Mouse (Mus musculus) midbrain, embryonic 11.5 days (tissue): ENCODE measurements around the gene Tbx5. TPM values are rescaled to one million over a fixed set of nuclear protein-coding genes. Genes with fewer than 3 reads are reported as not detected.

Experiments used
- ATAC-seq: fragments of 200-750 bp; cut with Nextera tagmentation; 2 replicates; pipeline ENCODE4 v1.8.0; 2017; ENCODE audit warnings: moderate TSS enrichment, moderate library complexity; ENCODE audit not compliant: low FRiP score
- DNase-seq: peaks from one replicate; pipeline ENCODE4 v3.0.0; 2015; ENCODE audit warnings: low spot score; ENCODE audit errors: missing footprints
- H3K27ac ChIP-seq: fragments of 300-500 bp; sonication (generic); 2 replicates; pipeline ENCODE4 v1.5.1; 2014; ENCODE audit warnings: low read depth, low read length
- H3K27me3 ChIP-seq: fragments of 300-500 bp; sonication (generic); 2 replicates; pipeline ENCODE4 v1.6.1; 2014; ENCODE audit warnings: mild to moderate bottlenecking, low read length, moderate library complexity, mixed read lengths; ENCODE audit not compliant: control insufficient read depth, insufficient read depth
- H3K36me3 ChIP-seq: fragments of 300-500 bp; sonication (generic); 2 replicates; pipeline ENCODE4 v1.6.1; 2014; ENCODE audit warnings: mild to moderate bottlenecking, low read length, moderate library complexity, mixed read lengths; ENCODE audit not compliant: control insufficient read depth, insufficient read depth
- H3K4me1 ChIP-seq: fragments of 300-500 bp; sonication (generic); 2 replicates; pipeline ENCODE4 v1.6.1; 2014; ENCODE audit warnings: low read length; ENCODE audit not compliant: control insufficient read depth, insufficient read depth
- H3K4me2 ChIP-seq: fragments of 300-500 bp; sonication (generic); 2 replicates; pipeline ENCODE4 v1.6.1; 2014; ENCODE audit warnings: mild to moderate bottlenecking, moderate library complexity
- H3K4me3 ChIP-seq: fragments of 300-500 bp; sonication (generic); 2 replicates; pipeline ENCODE4 v1.5.1; 2014; ENCODE audit warnings: low read depth, low read length
- H3K9ac ChIP-seq: fragments of 300-500 bp; sonication (generic); 2 replicates; pipeline ENCODE4 v1.6.1; 2014; ENCODE audit warnings: low read length
- H3K9me3 ChIP-seq: fragments of 300-500 bp; sonication (generic); 2 replicates; pipeline ENCODE4 v1.6.1; 2016; ENCODE audit warnings: low read length; ENCODE audit not compliant: control insufficient read depth
- WGBS: fragments of 180-500 bp; shearing (Covaris S2); extraction: QIAGEN DNeasy Blood & Tissue Kit; methylation state at CpG from one replicate; pipeline ENCODE4 v1.1.7; 2014; 5-methylcytosine and 5-hydroxymethylcytosine counted together
- polyA plus RNA-seq: library from polyadenylated mRNA; unstranded; fragments of >200 nt; fragmentation: Nextera tagmentation; extraction: Ambion mirVana; gene quantifications from 2 replicates; pipeline ENCODE4 v1.2.1, GENCODE M21; 2014

Gene Tbx5
- polyA plus RNA-seq, 1 experiment from 2014 or later, result not detected

DNA sequence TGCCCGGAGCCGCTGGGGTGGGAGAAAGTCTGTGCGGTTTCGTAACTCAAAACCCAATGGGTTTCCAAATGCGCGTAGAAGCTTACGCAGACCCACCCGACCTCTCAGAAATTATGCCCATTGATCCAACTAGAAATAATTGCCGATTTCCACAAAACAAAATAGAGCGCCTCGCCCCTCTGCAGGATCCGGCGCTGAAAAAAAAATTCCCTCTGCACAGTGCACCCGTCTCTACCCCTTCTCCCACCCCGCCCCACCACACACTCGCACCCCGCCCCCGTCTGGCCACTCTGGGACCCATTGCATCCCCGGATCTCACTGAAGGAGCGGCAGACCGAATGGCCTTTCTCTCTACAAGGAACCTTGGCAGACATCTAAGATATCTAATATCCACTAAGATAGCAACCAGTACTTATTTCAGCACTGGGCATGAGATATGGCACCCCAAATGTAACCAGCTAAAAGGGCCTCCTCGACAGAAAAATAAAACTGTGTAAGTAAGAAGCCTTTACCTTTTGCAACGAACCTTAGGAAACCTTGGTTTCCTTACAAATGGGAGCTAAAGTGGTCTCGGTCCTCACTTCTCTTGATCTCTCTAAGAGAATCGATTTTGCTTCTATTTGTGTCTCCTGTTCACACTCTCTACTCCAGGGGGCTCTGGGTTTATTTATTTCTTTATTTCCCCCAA lies 533 bp upstream of the Tbx5 start:
- Histone ChIP-seq H3K4me3 (no peak overlapping the region), H3K36me3 (no peaks in the 10 kb centered on the region), H3K9me3 (no peaks in the 10 kb centered on the region), H3K4me2 (no peak overlapping the region), H3K27ac (no peak overlapping the region), H3K9ac (no peak overlapping the region), H3K4me1 (peaks cover 2% of the 10 kb centered on the region; the same call in 1 of the 2 replicates), H3K27me3 (peaks cover 93% of the 10 kb centered on the region)
- ATAC-seq (no peak), DNase-seq (peak; percentile 96)
- under 1% methylated on average over 25 of the region's 25 CpGs for WGBS

DNA sequence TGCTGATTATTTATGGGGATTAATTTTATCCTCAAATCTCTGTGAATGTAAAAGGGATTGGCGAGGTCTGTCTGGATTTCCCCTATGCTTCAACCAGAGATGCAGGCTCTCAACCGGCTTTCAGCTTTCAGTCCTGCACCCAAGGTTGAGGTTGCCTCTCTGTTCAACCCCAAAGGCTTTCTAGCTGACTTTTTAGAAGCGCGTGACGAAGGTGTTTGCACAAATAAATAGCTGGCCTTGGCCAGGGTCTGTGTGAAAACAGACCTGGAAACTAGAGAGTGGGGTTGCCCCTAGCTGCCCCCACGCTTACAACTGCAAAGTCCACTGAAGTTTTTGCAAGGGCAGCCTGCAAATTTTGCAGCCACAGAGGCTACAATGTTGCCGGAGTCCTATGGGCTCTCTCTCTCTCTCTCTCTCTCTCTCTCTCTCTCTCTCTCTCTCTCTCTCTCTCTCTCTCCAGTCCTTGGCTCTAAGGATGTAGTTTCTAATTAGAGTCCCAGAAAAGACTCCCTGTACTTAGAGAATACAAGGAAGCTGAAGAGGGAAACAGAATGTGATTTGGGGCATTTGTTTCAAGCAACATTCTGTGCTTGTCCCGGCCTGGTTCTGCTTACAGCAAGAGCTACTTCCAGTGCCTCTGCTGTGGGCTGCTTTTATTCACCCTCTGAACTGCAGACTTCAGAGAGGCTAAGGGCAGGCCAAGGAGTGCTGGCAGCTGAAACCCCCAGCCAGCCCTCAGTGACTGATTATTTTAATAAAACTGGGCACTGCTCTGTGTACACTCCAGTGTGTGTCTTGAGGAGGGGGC lies 959 bp downstream of the Tbx5 start:
- ATAC-seq (no peak), DNase-seq (peak; percentile 92)
- 3% methylated on average over 8 of the region's 8 CpGs for WGBS
- Histone ChIP-seq H3K4me2 (no peak overlapping the region), H3K9me3 (no peaks in the 10 kb centered on the region), H3K27ac (no peak overlapping the region), H3K4me1 (peaks cover 2% of the 10 kb centered on the region; the same call in 1 of the 2 replicates), H3K9ac (no peak overlapping the region), H3K4me3 (no peak overlapping the region), H3K27me3 (peaks cover 98% of the 10 kb centered on the region), H3K36me3 (no peaks in the 10 kb centered on the region)

DNA sequence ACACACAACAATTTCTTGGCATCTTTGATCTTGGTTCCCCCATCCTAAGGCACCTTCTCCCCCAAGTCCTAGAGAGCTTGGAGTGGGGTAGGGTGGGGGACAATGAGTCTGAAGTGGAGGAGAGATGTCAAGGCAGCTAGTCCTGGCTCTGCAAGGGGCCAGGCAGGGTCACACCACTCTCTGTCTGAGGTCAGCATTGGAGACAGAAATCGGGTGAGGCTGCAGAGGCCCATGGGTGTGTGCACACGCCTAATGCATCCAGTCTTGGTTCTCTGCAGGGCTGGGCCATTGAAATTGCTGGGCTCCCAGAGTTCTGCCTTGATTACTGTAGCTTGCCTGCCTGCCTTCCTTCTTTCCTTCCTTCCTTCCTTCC lies 1.5 kb downstream of the Tbx5 start:
- Histone ChIP-seq H3K36me3 (no peaks in the 10 kb centered on the region), H3K4me2 (no peak overlapping the region), H3K4me1 (peaks cover 2% of the 10 kb centered on the region; the same call in 1 of the 2 replicates), H3K27me3 (peaks cover 98% of the 10 kb centered on the region), H3K9ac (no peak overlapping the region), H3K27ac (no peak overlapping the region), H3K9me3 (no peaks in the 10 kb centered on the region), H3K4me3 (no peak overlapping the region)
- ATAC-seq (no peak), DNase-seq (peak; percentile 88)
- WGBS, result 3% methylated on average over 2 of the region's 2 CpGs

GRCm38 (mm10) chr5:119835053-119835867 lies 2.8 kb downstream of the Tbx5 start:
- Histone ChIP-seq H3K9me3 (no peaks in the 10 kb centered on the region), H3K9ac (no peak overlapping the region), H3K4me1 (peaks cover 2% of the 10 kb centered on the region; the same call in 1 of the 2 replicates), H3K4me3 (no peak overlapping the region), H3K36me3 (no peaks in the 10 kb centered on the region), H3K4me2 (no peak overlapping the region), H3K27me3 (peaks cover 98% of the 10 kb centered on the region), H3K27ac (no peak overlapping the region)
- peak; percentile 96 for DNase-seq
- ATAC-seq, result no peak
- WGBS, result 1% methylated on average over 30 of the region's 30 CpGs

- Histone ChIP-seq H3K9ac (no peak overlapping the region), H3K4me1 (peaks cover 2% of the 10 kb centered on the region; the same call in 1 of the 2 replicates), H3K27me3 (peaks cover 98% of the 10 kb centered on the region), H3K4me3 (no peak overlapping the region), H3K9me3 (no peaks in the 10 kb centered on the region), H3K4me2 (no peak overlapping the region), H3K27ac (no peak overlapping the region), H3K36me3 (no peaks in the 10 kb centered on the region)
- 1% methylated on average over 12 of the region's 12 CpGs for WGBS
- ATAC-seq (no peak), DNase-seq (no peak)
These were observed 3.4 kb downstream of the Tbx5 start for GRCm38 (mm10) chr5:119835868-119836209.

DNA sequence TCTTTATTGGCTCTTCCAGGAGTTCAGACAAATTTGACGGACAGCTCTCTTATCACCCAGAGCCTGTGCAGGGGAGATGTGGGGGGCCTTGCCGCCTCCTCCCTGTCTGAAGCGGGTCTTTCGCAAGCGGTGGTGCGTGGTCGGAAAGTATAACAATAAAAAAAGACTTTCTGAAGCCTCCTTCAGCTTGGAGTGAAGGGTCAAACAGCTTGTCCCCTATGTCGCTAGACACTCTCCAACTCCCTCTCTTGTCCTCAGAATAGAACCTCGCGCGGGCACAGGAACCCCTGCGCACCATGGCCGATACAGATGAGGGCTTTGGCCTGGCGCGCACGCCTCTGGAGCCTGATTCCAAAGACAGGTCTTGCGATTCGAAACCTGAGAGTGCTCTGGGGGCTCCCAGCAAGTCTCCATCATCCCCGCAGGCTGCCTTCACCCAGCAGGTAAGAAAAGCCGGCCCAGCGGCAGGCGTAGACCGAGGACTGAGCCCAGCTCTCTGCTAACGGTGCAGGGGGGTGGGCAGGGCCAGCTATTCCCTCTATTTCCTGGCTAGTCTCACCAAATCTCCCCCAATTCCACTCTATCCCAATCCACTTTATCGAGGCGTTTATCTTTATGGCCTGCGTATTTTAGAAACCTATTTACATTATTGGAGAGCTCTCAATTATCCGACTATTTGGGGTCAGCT lies 4.3 kb downstream of the Tbx5 start:
- under 1% methylated on average over 28 of the region's 28 CpGs for WGBS
- H3K9me3 ChIP-seq, result no peaks in the 10 kb centered on the region
- H3K4me3 ChIP-seq, result no peak overlapping the region
- H3K4me1 ChIP-seq, result no peaks in the 10 kb centered on the region
- DNase-seq, result peak; percentile 95
- no peak overlapping the region for H3K9ac ChIP-seq
- no peak overlapping the region for H3K27ac ChIP-seq
- no peaks in the 10 kb centered on the region for H3K36me3 ChIP-seq
- H3K4me2 ChIP-seq, result no peak overlapping the region
- peaks cover 98% of the 10 kb centered on the region for H3K27me3 ChIP-seq
- no peak for ATAC-seq

DNA sequence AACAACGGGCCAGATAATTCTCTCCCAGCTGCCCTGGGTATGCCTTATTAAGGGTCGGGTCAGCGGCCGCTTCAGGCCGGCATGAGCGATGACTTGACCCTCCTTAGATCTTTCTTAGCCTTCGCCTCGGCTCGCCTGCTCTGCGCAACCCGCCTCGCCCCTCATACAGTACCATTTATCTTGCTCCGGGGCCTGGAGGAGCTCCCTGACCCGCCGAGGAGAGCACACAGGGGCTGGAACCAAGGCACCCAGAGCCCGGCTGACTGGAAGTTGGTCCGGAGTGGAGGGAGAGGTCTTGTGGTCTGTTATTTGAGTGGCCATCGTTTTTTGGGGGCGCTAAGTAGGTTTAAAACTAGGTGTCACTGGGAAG lies 4.8 kb downstream of the Tbx5 start:
- Histone ChIP-seq H3K27me3 (peaks cover 98% of the 10 kb centered on the region), H3K4me2 (no peak overlapping the region), H3K9ac (no peak overlapping the region), H3K4me1 (no peaks in the 10 kb centered on the region), H3K27ac (no peak overlapping the region), H3K4me3 (no peak overlapping the region), H3K36me3 (no peaks in the 10 kb centered on the region), H3K9me3 (no peaks in the 10 kb centered on the region)
- WGBS, result 0% methylated on average over 19 of the region's 19 CpGs
- ATAC-seq (no peak), DNase-seq (peak; percentile 95)

DNA sequence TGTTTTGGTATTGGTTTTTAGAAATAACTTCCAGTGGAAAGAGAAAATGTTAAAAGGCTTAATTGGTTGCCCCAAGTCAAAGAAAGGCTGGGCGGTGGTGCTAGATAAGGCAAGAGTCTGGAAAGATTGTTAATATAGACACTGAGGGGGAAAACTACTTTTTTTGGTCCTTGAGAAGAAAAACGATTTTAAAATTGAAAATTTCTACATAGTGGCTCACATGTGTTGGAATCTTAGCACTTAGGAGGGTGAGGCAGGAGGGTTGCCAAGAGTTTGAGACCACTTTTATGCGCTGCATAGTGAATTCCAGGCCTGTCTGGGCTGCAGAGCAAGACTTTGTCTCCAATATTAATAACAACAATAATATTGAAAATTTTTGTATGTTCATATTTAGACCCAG lies 5.4 kb downstream of the Tbx5 start:
- H3K27me3 ChIP-seq, result peaks cover 98% of the 10 kb centered on the region
- no peak overlapping the region for H3K4me2 ChIP-seq
- no peak overlapping the region for H3K4me3 ChIP-seq
- H3K36me3 ChIP-seq, result no peaks in the 10 kb centered on the region
- no peaks in the 10 kb centered on the region for H3K4me1 ChIP-seq
- ATAC-seq (no peak), DNase-seq (peak; percentile 89)
- no peak overlapping the region for H3K27ac ChIP-seq
- WGBS, result 3% methylated on average over 3 of the region's 3 CpGs
- no peak overlapping the region for H3K9ac ChIP-seq
- no peaks in the 10 kb centered on the region for H3K9me3 ChIP-seq
